Mouse (Mus musculus) layer of hippocampus, postnatal 36 days (tissue): ENCODE measurements around the gene Mtx3. TPM values are rescaled to one million over a fixed set of nuclear protein-coding genes. Genes with fewer than 3 reads are reported as not detected.

Experiments used
- DNase-seq, 2 experiments: peaks; one replicate each; pipeline ENCODE4 v3.0.0; 2022
- total RNA-seq, 2 experiments: library from RNA; stranded (reverse); gene quantifications; 2 replicates each; pipeline ENCODE4 v1.2.3; 2021

The Mtx3 gene
- total RNA-seq, 2 experiments from 2014 or later = 27.5 to 36.7 TPM

GRCm38 (mm10) chr13:92884206-92884605, 39.6 kb downstream of the Mtx3 start:
- no peak for DNase-seq

- no peak for DNase-seq
Observed at GRCm38 (mm10) chr13:92884930-92885329, 40.4 kb downstream of the Mtx3 start.

DNA sequence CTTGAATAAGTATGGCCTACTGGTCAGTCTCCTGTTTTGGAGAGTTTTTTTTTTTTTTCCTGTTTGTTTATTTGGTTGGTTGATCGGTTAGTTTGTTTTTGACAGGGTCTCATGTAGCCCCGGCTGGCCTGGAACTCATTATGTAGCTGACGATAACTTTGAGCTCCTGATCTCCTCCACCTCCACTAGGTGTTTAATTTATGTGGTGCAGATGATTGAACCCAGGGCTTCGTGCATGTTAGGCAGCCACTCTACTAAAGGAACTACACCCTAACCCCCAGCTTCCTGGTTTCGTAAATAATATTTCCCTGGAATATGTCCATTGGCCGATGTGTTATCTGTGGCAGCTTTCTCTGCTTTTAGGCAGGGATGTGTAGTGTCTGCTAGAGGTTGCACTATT, 54.5 kb downstream of the Mtx3 start:
- no peak for DNase-seq

DNA sequence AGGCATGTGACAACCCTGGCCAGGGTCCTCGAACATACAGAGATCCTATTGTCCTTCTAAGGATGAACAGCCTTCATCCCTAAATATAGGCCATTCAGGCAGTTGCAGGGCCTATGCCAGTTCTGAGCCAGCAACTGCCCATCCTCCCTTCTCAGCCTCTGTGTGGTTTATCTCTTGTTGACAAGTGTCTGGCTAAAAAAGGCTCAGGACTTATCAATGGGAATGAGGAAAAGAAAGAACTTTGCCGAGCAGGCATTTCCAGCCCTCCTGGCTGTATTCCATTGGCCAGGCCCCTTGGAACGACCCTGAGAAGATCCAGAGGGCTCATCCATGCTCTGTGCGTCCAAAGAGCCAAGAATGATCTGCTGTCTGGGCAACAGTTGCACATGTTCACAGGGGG, 58.7 kb downstream of the Mtx3 start:
- no peak for DNase-seq

- no peak for DNase-seq
Observed at GRCm38 (mm10) chr13:92905944-92906343, 61.4 kb downstream of the Mtx3 start.

DNA sequence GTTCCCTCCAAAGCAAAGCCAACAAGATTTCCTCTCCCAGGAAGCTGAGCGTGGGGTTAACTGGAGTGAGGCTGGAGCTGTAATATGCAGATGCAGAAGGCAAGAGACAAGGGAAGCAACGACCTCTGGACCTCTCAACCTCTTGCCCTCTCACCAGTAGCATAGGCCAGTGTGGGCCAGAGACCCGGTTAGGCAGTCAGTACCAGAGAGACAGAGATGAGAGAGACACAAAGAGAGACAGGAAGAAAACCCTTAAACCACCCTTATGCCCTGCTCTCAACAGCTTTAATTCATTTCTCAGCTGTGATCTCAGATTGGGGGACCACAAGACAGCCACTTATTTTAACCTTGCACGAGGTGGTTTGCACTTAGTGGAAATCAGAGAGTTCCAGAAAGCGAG, 62.8 kb downstream of the Mtx3 start:
- no peak for DNase-seq

Other genes starting within 250 kb of the Mtx3 start
- 10 to 100 TPM; 71.8 to 73.6 TPM for gene Serinc5, start 233.7 kb upstream of the Mtx3 start, total RNA-seq
- gene Thbs4, start 49.9 kb upstream of the Mtx3 start, total RNA-seq = 10 to 100 TPM; 17.3 to 21.4 TPM